12 mouse cellular contexts compared by ENCODE assay signal in the genomic region with DNA sequence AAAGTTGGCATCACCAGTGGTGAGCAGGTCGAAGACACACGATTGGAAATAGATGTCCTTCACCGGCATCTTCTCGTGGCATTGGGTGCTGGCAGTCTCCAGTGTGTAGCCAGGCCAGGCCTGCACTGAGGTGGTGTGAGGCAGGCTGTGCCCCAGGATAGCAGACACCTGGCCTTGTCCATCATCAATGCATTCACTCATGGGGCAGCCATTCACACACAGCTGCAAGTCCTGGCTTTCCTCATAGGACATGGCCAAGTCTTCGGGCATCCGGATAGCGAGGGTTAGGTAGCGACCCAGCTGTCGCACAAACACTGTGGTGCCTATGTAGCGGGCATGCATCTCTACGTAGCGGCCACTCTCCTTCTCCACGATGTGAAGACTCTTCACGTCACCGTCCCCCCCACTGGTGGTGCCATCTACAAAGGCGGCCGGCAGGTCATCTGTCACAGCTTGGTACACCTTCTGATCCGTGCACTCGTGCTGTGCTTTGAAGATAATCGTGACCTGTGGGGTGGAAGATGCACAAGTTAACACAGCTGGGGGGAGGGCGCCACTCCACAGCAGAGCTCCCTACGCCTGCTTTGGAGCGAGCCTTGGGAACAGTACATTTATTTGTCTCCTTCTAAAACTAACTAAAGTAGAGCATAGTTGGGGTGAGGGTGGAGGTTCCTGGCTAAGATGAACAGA. TPM values are rescaled to one million over a fixed set of nuclear protein-coding genes. Genes with fewer than 3 reads are reported as not detected.
DNase-seq lines count a peak whose midpoint lies in the region; ATAC-seq lines count a peak whose summit lies in the region.
"Had no signal": no experiment of that assay in that cellular context is flagged by ENCODE, and none has a peak within 500 bp of the region (broad histone marks: within the 10 kb centered on the region; RNA-seq: fewer than 3 reads in every experiment).

No protein-coding gene starts in this region.

- H3K27ac ChIP-seq in hindbrain, embryonic 15.5 days (replicated peaks), result no peak overlapping the region
- no peak overlapping the region for H3K27ac ChIP-seq in hindbrain, embryonic 11.5 days (ENCODE audit: low read depth, low read length)
- H3K27ac ChIP-seq in embryonic facial prominence, embryonic 15.5 days (replicated peaks), result 0 out of 2 replicates have a peak overlapping the region, but pooled peaks have one; percentile 28
- H3K27ac ChIP-seq in midbrain, embryonic 15.5 days, result no peak overlapping the region

- ATAC-seq in hindbrain, embryonic 15.5 days (ENCODE audit: low FRiP score, low read depth), result peak; percentile 35; the same call in 1 of the 2 replicates
- no peak; the same call in 1 of the 2 replicates for ATAC-seq in hindbrain, embryonic 11.5 days (ENCODE audit: low FRiP score)
- peak; percentile 61 for ATAC-seq in embryonic facial prominence, embryonic 15.5 days (ENCODE audit: insufficient number of reproducible peaks, low FRiP score, low TSS enrichment, low read depth)
- peak; percentile 17; the same call in 1 of the 2 replicates for ATAC-seq in midbrain, embryonic 15.5 days (replicated peaks)

- H3K4me1 ChIP-seq in hindbrain, embryonic 15.5 days (replicated peaks), result peaks cover 42% of the 10 kb centered on the region
- peaks cover 3% of the 10 kb centered on the region; the same call in 1 of the 2 replicates for H3K4me1 ChIP-seq in hindbrain, embryonic 11.5 days (replicated peaks; ENCODE audit: control insufficient read depth, insufficient read depth, low read length)
- H3K4me1 ChIP-seq in embryonic facial prominence, embryonic 15.5 days, result peaks cover 40% of the 10 kb centered on the region
- H3K4me1 ChIP-seq in midbrain, embryonic 15.5 days, result peaks cover 44% of the 10 kb centered on the region

- H3K4me2 ChIP-seq in hindbrain, embryonic 15.5 days, result no peak overlapping the region
- no peak overlapping the region for H3K4me2 ChIP-seq in hindbrain, embryonic 11.5 days (replicated peaks; ENCODE audit: low read depth, low read length)
- H3K4me2 ChIP-seq in embryonic facial prominence, embryonic 15.5 days (replicated peaks), result no peak overlapping the region
- no peak overlapping the region for H3K4me2 ChIP-seq in midbrain, embryonic 15.5 days
- H3K4me2 ChIP-seq: embryonic facial prominence, embryonic 13.5 days had no signal

- peaks cover 16% of the 10 kb centered on the region for H3K36me3 ChIP-seq in hindbrain, embryonic 15.5 days
- H3K36me3 ChIP-seq in hindbrain, embryonic 11.5 days (ENCODE audit: control insufficient read depth, insufficient read depth, low read length), result peaks cover 7% of the 10 kb centered on the region
- peaks cover 23% of the 10 kb centered on the region for H3K36me3 ChIP-seq in embryonic facial prominence, embryonic 15.5 days
- H3K36me3 ChIP-seq in midbrain, embryonic 15.5 days (replicated peaks), result no peaks in the 10 kb centered on the region; the same call in 1 of the 2 replicates

- DNase-seq in hindbrain, embryonic 11.5 days (ENCODE audit: low spot score), result no peak
- DNase-seq in gastrocnemius, postnatal 10 days, result peak; percentile 45
- no peak for DNase-seq in thymus, postnatal 10 days (ENCODE audit: low spot score in 2 of 2)
- DNase-seq in adrenal gland, postnatal 10 days, result no peak
- DNase-seq: lung, adult 18-20 months; right cerebral cortex, postnatal 14 days; thymus, postnatal 36 days had no signal

- WGBS in hindbrain, embryonic 15.5 days, result 84% methylated on average over 23 of the region's 23 CpGs
- WGBS in hindbrain, embryonic 11.5 days, result 90% methylated on average over 23 of the region's 23 CpGs
- 89% methylated on average over 23 of the region's 23 CpGs for WGBS in embryonic facial prominence, embryonic 15.5 days
- 77% methylated on average over 23 of the region's 23 CpGs for WGBS in midbrain, embryonic 15.5 days

- H3K9ac ChIP-seq in hindbrain, embryonic 15.5 days, result no peak overlapping the region
- no peak overlapping the region for H3K9ac ChIP-seq in hindbrain, embryonic 11.5 days (ENCODE audit: low read depth, low read length)
- no peak overlapping the region for H3K9ac ChIP-seq in embryonic facial prominence, embryonic 15.5 days
- H3K9ac ChIP-seq in midbrain, embryonic 15.5 days, result no peak overlapping the region
- H3K9ac ChIP-seq: embryonic facial prominence, embryonic 13.5 days had no signal

- H3K27me3 ChIP-seq in hindbrain, embryonic 15.5 days, result no peaks in the 10 kb centered on the region
- no peaks in the 10 kb centered on the region for H3K27me3 ChIP-seq in hindbrain, embryonic 11.5 days (ENCODE audit: control insufficient read depth, insufficient read depth, low read length)
- H3K27me3 ChIP-seq in embryonic facial prominence, embryonic 15.5 days, result no peaks in the 10 kb centered on the region
- no peaks in the 10 kb centered on the region for H3K27me3 ChIP-seq in midbrain, embryonic 15.5 days (replicated peaks)
- H3K27me3 ChIP-seq: CH12.LX; embryonic facial prominence, embryonic 13.5 days had no signal

- H3K4me3 ChIP-seq in hindbrain, embryonic 15.5 days, result no peak overlapping the region
- no peak overlapping the region for H3K4me3 ChIP-seq in hindbrain, embryonic 11.5 days (ENCODE audit: low read depth, low read length)
- no peak overlapping the region for H3K4me3 ChIP-seq in embryonic facial prominence, embryonic 15.5 days (replicated peaks)
- H3K4me3 ChIP-seq in midbrain, embryonic 15.5 days, result no peak overlapping the region
- H3K4me3 ChIP-seq: embryonic facial prominence, embryonic 13.5 days had no signal

- H3K9me3 ChIP-seq in hindbrain, embryonic 15.5 days, result no peaks in the 10 kb centered on the region
- no peaks in the 10 kb centered on the region for H3K9me3 ChIP-seq in hindbrain, embryonic 11.5 days (ENCODE audit: control insufficient read depth, low read length)
- H3K9me3 ChIP-seq in embryonic facial prominence, embryonic 15.5 days (replicated peaks), result no peaks in the 10 kb centered on the region
- H3K9me3 ChIP-seq in midbrain, embryonic 15.5 days, result no peaks in the 10 kb centered on the region
- H3K9me3 ChIP-seq: embryonic facial prominence, embryonic 13.5 days had no signal

RNA-seq across cellular contexts. Expression of a gene that starts 23.4 kb away (rescaled TPM):
- 74.7 and 79.3 TPM in 2 replicates for polyA plus RNA-seq in hindbrain, embryonic 15.5 days (2015; fragmentation: Nextera tagmentation; extraction: Ambion mirVana)
- polyA plus RNA-seq in hindbrain, embryonic 11.5 days (2014; fragmentation: Nextera tagmentation; extraction: Ambion mirVana), result 102 and 107 TPM in 2 replicates
- 27.9 and 28.9 TPM in 2 replicates for polyA plus RNA-seq in embryonic facial prominence, embryonic 15.5 days (2015; fragmentation: Nextera tagmentation; extraction: Ambion mirVana)
- 10 to 100 TPM; 52.1 to 62.3 TPM for total RNA-seq in gastrocnemius, postnatal 10 days (2021)
- polyA plus RNA-seq in midbrain, embryonic 15.5 days (2015; fragmentation: Nextera tagmentation; extraction: Ambion mirVana), result 73.1 and 76.5 TPM in 2 replicates
- total RNA-seq in adrenal gland, postnatal 10 days (2021), result 10 to 100 TPM; 21.7 to 26.4 TPM
